Mouse (Mus musculus): Measurements from ENCODE around the gene Gm20479.

Gene Gm20479

GRCm38 (mm10) chr7:27367976-27368375, 10.8 kb upstream of the Gm20479 start:
- DNase-seq (ENCODE audit: low read depth): no peak

GRCm38 (mm10) chr7:27366082-27366844, 9.0 kb upstream of the Gm20479 start:
- no peak for DNase-seq (ENCODE audit: low read depth)

GRCm38 (mm10) chr7:27364379-27364778, 7.2 kb upstream of the Gm20479 start:
- no peak for DNase-seq (ENCODE audit: low read depth)

- peak; percentile 99 for DNase-seq (ENCODE audit: low read depth)
These were observed 4.2 kb upstream of the Gm20479 start for GRCm38 (mm10) chr7:27361283-27361946.

- DNase-seq (ENCODE audit: low read depth): no peak
These were observed 3.5 kb upstream of the Gm20479 start for GRCm38 (mm10) chr7:27360749-27361148.

- DNase-seq (ENCODE audit: low read depth): no peak
These were observed 2.6 kb upstream of the Gm20479 start for GRCm38 (mm10) chr7:27359706-27360358.

GRCm38 (mm10) chr7:27359162-27359561, 1.9 kb upstream of the Gm20479 start:
- DNase-seq (ENCODE audit: low read depth): no peak

GRCm38 (mm10) chr7:27357595-27357978, 368 bp upstream of the Gm20479 start:
- DNase-seq (ENCODE audit: low read depth): no peak

GRCm38 (mm10) chr7:27356248-27356647, 971 bp downstream of the Gm20479 start:
- DNase-seq (ENCODE audit: low read depth): no peak

- DNase-seq (ENCODE audit: low read depth): peak; percentile 83
These were observed 1.4 kb downstream of the Gm20479 start, which contains the start of gene Shkbp1 for GRCm38 (mm10) chr7:27355745-27356240. TSS of gene Shkbp1 (minus strand) at chr7:27356019.

- DNase-seq (ENCODE audit: low read depth): no peak
These were observed 2.0 kb downstream of the Gm20479 start for GRCm38 (mm10) chr7:27355261-27355660.

- DNase-seq (ENCODE audit: low read depth): no peak
These were observed 2.4 kb downstream of the Gm20479 start for GRCm38 (mm10) chr7:27354783-27355182.

GRCm38 (mm10) chr7:27354144-27354543, 3.1 kb downstream of the Gm20479 start:
- DNase-seq (ENCODE audit: low read depth): no peak

GRCm38 (mm10) chr7:27345444-27345843, 11.8 kb downstream of the Gm20479 start:
- no peak for DNase-seq (ENCODE audit: low read depth)

GRCm38 (mm10) chr7:27342595-27342994, 14.6 kb downstream of the Gm20479 start:
- no peak for DNase-seq (ENCODE audit: low read depth)

GRCm38 (mm10) chr7:27339519-27339918, 17.7 kb downstream of the Gm20479 start:
- DNase-seq (ENCODE audit: low read depth): no peak

GRCm38 (mm10) chr7:27339114-27339513, 18.1 kb downstream of the Gm20479 start:
- DNase-seq (ENCODE audit: low read depth): no peak

- no peak for DNase-seq (ENCODE audit: low read depth)
These were observed 19.9 kb downstream of the Gm20479 start, which contains the start of gene Ltbp4 for GRCm38 (mm10) chr7:27337175-27337853. TSS of gene Ltbp4 (minus strand) at chr7:27337692.

- DNase-seq (ENCODE audit: low read depth): peak; percentile 83
These were observed 21.0 kb downstream of the Gm20479 start for GRCm38 (mm10) chr7:27335928-27336823.

GRCm38 (mm10) chr7:27335011-27335720, 22.1 kb downstream of the Gm20479 start:
- no peak for DNase-seq (ENCODE audit: low read depth)
